Mouse (Mus musculus): Measurements from ENCODE around the gene Tspan18.

- TF ChIP-seq POLR2A (IDR thresholded peaks at IDR 0.05; ENCODE audit: low read depth, low read length) (no peak), CTCF (IDR thresholded peaks at IDR 0.05; ENCODE audit: extremely low read depth, insufficient read depth, insufficient read length, insufficient replicate concordance) (no peak)
These were observed 31.1 kb upstream of the Tspan18 start for GRCm38 (mm10) chr2:93365411-93365810.
